Mouse (Mus musculus) liver, embryonic 11.5 days (tissue): ENCODE data around the gene Sec14l5. TPM values are rescaled to one million over a fixed set of nuclear protein-coding genes. Genes with fewer than 3 reads are reported as not detected.

Experiments
- ATAC-seq: fragments of 200-750 bp; cut with Nextera tagmentation; replicated peaks from 2 replicates; pipeline ENCODE4 v1.8.0; 2017; ENCODE audit warnings: moderate number of reproducible peaks, mild to moderate bottlenecking, moderate TSS enrichment, moderate library complexity; ENCODE audit not compliant: low FRiP score
- DNase-seq: peaks from one replicate; pipeline ENCODE4 v3.0.0-alpha.2; 2017; ENCODE audit warnings: low spot score
- H3K27ac ChIP-seq: fragments of 300-500 bp; sonication (generic); 2 replicates; pipeline ENCODE4 v1.5.1; 2014; ENCODE audit warnings: mild to moderate bottlenecking, low read depth, low read length, control low read depth
- H3K27me3 ChIP-seq: fragments of 300-500 bp; sonication (generic); replicated peaks from 2 replicates; pipeline ENCODE4 v1.6.1; 2014; ENCODE audit warnings: low read length, mixed read lengths; ENCODE audit not compliant: control insufficient read depth, insufficient read depth
- H3K36me3 ChIP-seq: fragments of 300-500 bp; sonication (generic); 2 replicates; pipeline ENCODE4 v1.6.1; 2014; ENCODE audit warnings: mild to moderate bottlenecking, low read length, moderate library complexity, mixed read lengths; ENCODE audit not compliant: control insufficient read depth, insufficient read depth
- H3K4me1 ChIP-seq: fragments of 300-500 bp; sonication (generic); replicated peaks from 2 replicates; pipeline ENCODE4 v1.6.1; 2014; ENCODE audit warnings: low read length, mixed read lengths; ENCODE audit not compliant: control insufficient read depth, insufficient read depth
- H3K4me2 ChIP-seq: fragments of 300-500 bp; sonication (generic); 2 replicates; pipeline ENCODE4 v1.6.1; 2014; ENCODE audit warnings: mild to moderate bottlenecking, control low read depth, moderate library complexity
- H3K4me3 ChIP-seq: fragments of 300-500 bp; sonication (generic); 2 replicates; pipeline ENCODE4 v1.5.1; 2014; ENCODE audit warnings: low read depth, low read length, control low read depth
- H3K9ac ChIP-seq: fragments of 300-500 bp; sonication (generic); 2 replicates; pipeline ENCODE4 v1.6.1; 2014; ENCODE audit warnings: low read depth, low read length, control low read depth
- H3K9me3 ChIP-seq: fragments of 300-500 bp; sonication (generic); 2 replicates; pipeline ENCODE4 v1.6.1; 2016; ENCODE audit warnings: low read length, inconsistent platforms, mixed read lengths; ENCODE audit not compliant: control insufficient read depth
- WGBS: fragments of 180-500 bp; shearing (Covaris S2); extraction: QIAGEN DNeasy Blood & Tissue Kit; methylation state at CpG from one replicate; pipeline ENCODE4 v1.1.7; 2014; 5-methylcytosine and 5-hydroxymethylcytosine counted together
- polyA plus RNA-seq: library from polyadenylated mRNA; unstranded; fragments of >200 nt; fragmentation: Nextera tagmentation; extraction: Ambion mirVana; gene quantifications from 2 replicates; pipeline ENCODE4 v1.2.1, GENCODE M21; 2014

The Sec14l5 gene
- polyA plus RNA-seq, 1 experiment from 2014 or later, result not detected

GRCm38 (mm10) chr16:5130196-5130595 is 16.7 kb upstream of the Sec14l5 start:
- Histone ChIP-seq H3K9me3 (no peaks in the 10 kb centered on the region), H3K4me3 (no peak overlapping the region), H3K27me3 (peaks cover 51% of the 10 kb centered on the region), H3K4me1 (peaks cover 4% of the 10 kb centered on the region; the same call in 1 of the 2 replicates), H3K4me2 (no peak overlapping the region), H3K36me3 (no peaks in the 10 kb centered on the region), H3K27ac (no peak overlapping the region), H3K9ac (no peak overlapping the region)
- no peak for ATAC-seq
- WGBS, result 54% methylated on average over 2 of the region's 2 CpGs
- no peak for DNase-seq

DNA sequence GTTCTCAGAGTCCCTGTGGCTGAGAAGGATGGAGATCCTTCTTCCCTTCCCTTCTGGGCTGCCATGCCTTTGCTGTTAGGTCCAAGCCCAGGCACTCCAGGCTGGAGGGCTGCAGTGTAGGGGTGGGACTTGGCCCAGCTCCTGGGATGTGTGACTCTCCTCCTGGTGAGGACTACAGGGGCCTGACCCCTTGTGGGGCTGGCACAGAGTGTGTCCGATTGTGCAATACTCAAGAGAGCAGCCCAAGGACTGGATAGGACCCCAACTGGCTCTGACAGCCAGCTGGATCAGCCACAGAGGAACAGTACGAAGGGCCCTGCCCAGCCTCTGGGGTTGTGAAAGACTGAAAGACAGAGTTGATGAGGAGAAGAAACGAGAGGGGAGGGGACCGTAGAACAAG is 16.1 kb upstream of the Sec14l5 start:
- Histone ChIP-seq H3K36me3 (no peaks in the 10 kb centered on the region), H3K27me3 (peaks cover 51% of the 10 kb centered on the region), H3K27ac (no peak overlapping the region), H3K4me3 (no peak overlapping the region), H3K9me3 (no peaks in the 10 kb centered on the region), H3K9ac (no peak overlapping the region), H3K4me2 (no peak overlapping the region), H3K4me1 (peaks cover 4% of the 10 kb centered on the region; the same call in 1 of the 2 replicates)
- WGBS, result 28% methylated on average over 4 of the region's 4 CpGs
- DNase-seq (no peak), ATAC-seq (0 out of 2 replicates have a peak, but pooled peaks have one; percentile 37)

DNA sequence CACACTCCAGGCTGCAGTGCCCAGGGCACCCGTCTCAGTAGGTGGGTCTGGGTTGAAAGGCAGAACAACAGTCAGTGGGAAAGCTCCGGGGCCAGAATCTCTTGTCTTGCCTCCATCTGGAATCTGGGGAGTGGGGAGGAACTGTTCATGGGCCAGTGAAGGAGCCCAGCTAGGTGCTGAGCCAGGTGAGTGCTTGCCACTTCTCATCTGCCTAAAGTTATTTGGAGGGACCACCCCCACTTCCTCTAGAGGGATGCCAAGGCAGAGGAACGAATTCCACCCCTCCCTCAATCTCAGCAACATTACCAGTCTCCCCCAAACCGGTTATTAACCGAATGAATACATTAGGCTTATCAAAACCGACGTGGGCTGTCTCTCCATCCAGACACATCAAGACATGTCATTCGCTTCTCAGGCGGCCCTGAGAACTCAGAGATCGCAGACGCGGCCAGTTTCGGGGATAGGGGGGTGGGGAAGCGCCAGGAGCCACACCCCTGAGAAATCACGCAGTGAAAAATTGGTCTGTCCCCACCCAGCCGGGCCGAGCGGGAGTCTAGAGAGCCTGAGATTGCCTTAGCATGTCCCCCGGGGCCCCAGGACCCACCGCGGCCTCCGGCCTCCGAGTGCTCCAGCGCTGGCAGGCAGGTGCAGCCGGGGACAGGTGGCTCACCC is 15.5 kb upstream of the Sec14l5 start:
- ATAC-seq (no peak), DNase-seq (no peak)
- no peak overlapping the region for H3K9ac ChIP-seq
- H3K4me3 ChIP-seq, result peak overlapping the region; percentile 45
- H3K27me3 ChIP-seq, result peaks cover 50% of the 10 kb centered on the region
- 6% methylated on average over 25 of the region's 25 CpGs for WGBS
- H3K36me3 ChIP-seq, result no peaks in the 10 kb centered on the region
- no peaks in the 10 kb centered on the region for H3K9me3 ChIP-seq
- peaks cover 4% of the 10 kb centered on the region; the same call in 1 of the 2 replicates for H3K4me1 ChIP-seq
- peak overlapping the region; percentile 64 for H3K4me2 ChIP-seq
- no peak overlapping the region for H3K27ac ChIP-seq

GRCm38 (mm10) chr16:5132401-5132801 is 14.5 kb upstream of the Sec14l5 start, which contains the start of gene Ppl:
Gene Ppl (minus strand): TSS chr16:5132421.
- 1% methylated on average over 39 of the region's 39 CpGs for whole genome bisulfite sequencing
- Histone ChIP-seq H3K4me1 (peaks cover 4% of the 10 kb centered on the region; the same call in 1 of the 2 replicates), H3K36me3 (no peaks in the 10 kb centered on the region), H3K9me3 (no peaks in the 10 kb centered on the region), H3K27me3 (peaks cover 49% of the 10 kb centered on the region), H3K9ac (no peak within 1 kb of the TSS), H3K4me2 (peak within 1 kb of the TSS; percentile 64), H3K4me3 (peak within 1 kb of the TSS; percentile 45), H3K27ac (no peak within 1 kb of the TSS)
- DNase-seq, result no peak
- ATAC-seq, result peak; percentile 61

DNA sequence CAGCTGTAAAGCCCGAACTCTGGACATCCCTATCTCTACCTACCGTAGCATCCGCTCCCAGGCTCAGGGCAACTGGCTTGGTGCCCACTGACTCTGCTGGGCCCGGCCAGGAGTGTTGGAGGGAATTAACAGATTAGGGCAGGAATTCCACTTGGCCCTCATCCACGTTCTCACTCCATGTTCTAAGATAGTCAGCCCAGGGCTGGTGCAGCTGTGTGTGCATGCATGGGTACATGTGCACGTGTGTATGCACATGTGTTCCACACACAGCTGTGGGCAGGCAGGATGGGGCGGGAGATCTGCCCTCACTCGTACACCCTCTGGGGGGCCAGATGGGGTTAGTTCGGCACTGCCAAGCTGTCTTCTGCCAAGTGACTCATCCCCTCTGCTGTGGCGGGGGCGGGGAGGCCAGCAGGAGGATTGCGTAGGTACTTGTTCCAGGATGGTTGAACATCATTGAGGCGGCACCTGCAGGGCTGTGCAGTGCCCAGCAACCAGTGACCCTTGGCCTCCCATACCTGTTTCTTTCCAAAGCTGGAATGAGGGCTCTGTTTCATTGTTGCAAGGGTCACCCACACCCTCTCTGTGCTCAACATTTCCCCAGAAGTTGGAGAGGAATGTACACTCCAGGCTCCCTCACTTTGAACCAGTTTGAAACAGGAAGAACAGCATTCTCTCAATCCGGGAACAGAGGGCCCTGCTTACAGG is 12.1 kb upstream of the Sec14l5 start:
- Histone ChIP-seq H3K36me3 (no peaks in the 10 kb centered on the region), H3K27ac (no peak overlapping the region), H3K4me3 (no peak overlapping the region), H3K9me3 (no peaks in the 10 kb centered on the region), H3K4me2 (no peak overlapping the region), H3K27me3 (peaks cover 37% of the 10 kb centered on the region), H3K4me1 (peaks cover 4% of the 10 kb centered on the region; the same call in 1 of the 2 replicates), H3K9ac (no peak overlapping the region)
- WGBS, result 78% methylated on average over 14 of the region's 14 CpGs
- no peak for ATAC-seq
- no peak for DNase-seq

- DNase-seq, result no peak
- H3K9ac ChIP-seq, result no peak overlapping the region
- no peak overlapping the region for H3K4me2 ChIP-seq
- H3K9me3 ChIP-seq, result no peaks in the 10 kb centered on the region
- ATAC-seq, result no peak
- no peak overlapping the region for H3K4me3 ChIP-seq
- peaks cover 28% of the 10 kb centered on the region for H3K27me3 ChIP-seq
- H3K27ac ChIP-seq, result no peak overlapping the region
- no peaks in the 10 kb centered on the region for H3K36me3 ChIP-seq
- peaks cover 4% of the 10 kb centered on the region; the same call in 1 of the 2 replicates for H3K4me1 ChIP-seq
- WGBS, result 73% methylated on average over 8 of the region's 8 CpGs
Measured at GRCm38 (mm10) chr16:5135551-5136261, 11.2 kb upstream of the Sec14l5 start.

GRCm38 (mm10) chr16:5136505-5136904 is 10.4 kb upstream of the Sec14l5 start:
- ATAC-seq, result 0 out of 2 replicates have a peak, but pooled peaks have one; percentile 18
- H3K27me3 ChIP-seq, result peaks cover 20% of the 10 kb centered on the region
- no peaks in the 10 kb centered on the region for H3K9me3 ChIP-seq
- H3K36me3 ChIP-seq, result no peaks in the 10 kb centered on the region
- no peak for DNase-seq
- no peak overlapping the region for H3K4me2 ChIP-seq
- H3K4me3 ChIP-seq, result no peak overlapping the region
- H3K4me1 ChIP-seq, result peaks cover 4% of the 10 kb centered on the region; the same call in 1 of the 2 replicates
- H3K27ac ChIP-seq, result no peak overlapping the region
- WGBS, result 26% methylated on average over 4 of the region's 4 CpGs
- no peak overlapping the region for H3K9ac ChIP-seq

- peaks cover 15% of the 10 kb centered on the region for H3K27me3 ChIP-seq
- no peak overlapping the region for H3K4me3 ChIP-seq
- peaks cover 2% of the 10 kb centered on the region; the same call in 1 of the 2 replicates for H3K4me1 ChIP-seq
- no peak overlapping the region for H3K4me2 ChIP-seq
- no peak overlapping the region for H3K9ac ChIP-seq
- DNase-seq (no peak), ATAC-seq (no peak)
- no peaks in the 10 kb centered on the region for H3K9me3 ChIP-seq
- no peak overlapping the region for H3K27ac ChIP-seq
- H3K36me3 ChIP-seq, result no peaks in the 10 kb centered on the region
- 73% methylated on average over 12 of the region's 12 CpGs for WGBS
Measured at GRCm38 (mm10) chr16:5137006-5137540, 9.8 kb upstream of the Sec14l5 start.
